Mouse (Mus musculus): Measurements from ENCODE around the gene Duox2. TPM values are rescaled to one million over a fixed set of nuclear protein-coding genes. Genes with fewer than 3 reads are reported as not detected.
A peak's percentile ranks its signal among the peaks of the same experiment; 100 is the strongest.

Duox2 gene
- polyA plus RNA-seq, 1 experiment from 2014 or later = not detected

DNA sequence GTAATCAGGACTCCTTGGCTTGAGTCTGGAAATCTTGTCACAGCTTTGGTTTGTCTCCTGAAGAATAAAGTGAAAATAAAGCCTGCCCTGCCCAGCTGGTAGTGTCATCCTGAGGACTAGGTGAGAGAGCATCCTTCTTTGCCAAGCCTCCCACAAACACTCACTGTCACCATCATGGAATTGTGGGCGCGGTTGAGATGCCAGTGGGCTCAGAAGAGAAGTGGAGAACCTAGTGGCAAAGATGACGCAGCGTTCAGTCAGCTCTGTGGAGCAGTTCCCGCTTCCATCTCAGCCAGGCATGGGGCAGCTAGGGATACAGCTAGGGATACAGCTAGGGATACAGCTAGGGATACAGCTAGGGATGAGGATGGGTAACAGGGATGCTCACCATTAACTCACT is 42.3 kb downstream of the Duox2 start:
- no peak overlapping the region for H3K27ac ChIP-seq
- no peaks in the 10 kb centered on the region; the same call in 1 of the 2 replicates for H3K36me3 ChIP-seq (replicated peaks)
- no peaks in the 10 kb centered on the region for H3K9me3 ChIP-seq
- no peak overlapping the region for H3K4me2 ChIP-seq
- H3K9ac ChIP-seq = no peak overlapping the region
- no peak overlapping the region for H3K4me3 ChIP-seq (replicated peaks)
- H3K4me1 ChIP-seq = no peaks in the 10 kb centered on the region
- no peak for ATAC-seq (ENCODE audit: low FRiP score)
- WGBS = 94% methylated on average over 5 of the region's 5 CpGs
- H3K27me3 ChIP-seq = no peaks in the 10 kb centered on the region

- Histone ChIP-seq H3K27ac (no peak overlapping the region), H3K9me3 (no peaks in the 10 kb centered on the region), H3K27me3 (no peaks in the 10 kb centered on the region), H3K9ac (no peak overlapping the region), H3K4me1 (no peaks in the 10 kb centered on the region), H3K36me3 (replicated peaks) (no peaks in the 10 kb centered on the region; the same call in 1 of the 2 replicates), H3K4me2 (no peak overlapping the region), H3K4me3 (replicated peaks) (no peak overlapping the region)
- WGBS = 91% methylated on average over 10 of the region's 10 CpGs
- no peak for ATAC-seq (ENCODE audit: low FRiP score)
These were observed 50.5 kb downstream of the Duox2 start for GRCm38 (mm10) chr2:122247786-122248185.

DNA sequence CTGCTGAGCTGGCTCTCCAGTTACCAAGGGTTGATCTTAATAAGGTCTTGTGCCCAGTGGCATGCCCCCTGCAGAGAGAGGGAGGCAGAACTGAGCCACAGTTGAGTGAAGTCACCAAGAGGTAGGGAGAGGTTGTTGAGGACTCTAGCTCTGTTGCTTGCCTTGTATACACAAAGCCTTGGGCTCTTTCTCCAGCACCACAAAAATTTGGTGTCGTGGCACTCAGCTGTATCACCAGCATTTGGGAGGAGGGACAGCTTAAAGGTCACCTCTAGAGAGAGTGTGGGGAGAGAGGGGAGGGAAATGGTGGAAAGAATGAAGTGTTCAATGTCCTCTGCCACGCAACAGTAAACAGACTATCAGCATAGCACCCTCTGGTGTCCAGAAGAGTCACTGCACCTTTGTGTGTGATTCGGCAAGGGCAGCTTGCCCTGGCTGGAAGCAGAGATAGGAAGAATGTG is 54.5 kb downstream of the Duox2 start:
- 6% methylated on average over 3 of the region's 3 CpGs for WGBS

GRCm38 (mm10) chr2:122241935-122242334 is 56.3 kb downstream of the Duox2 start:
- WGBS = 74% methylated on average over 6 of the region's 6 CpGs
- Histone ChIP-seq H3K9me3 (no peaks in the 10 kb centered on the region), H3K4me2 (no peak overlapping the region), H3K27me3 (no peaks in the 10 kb centered on the region), H3K36me3 (replicated peaks) (no peaks in the 10 kb centered on the region), H3K9ac (no peak overlapping the region), H3K4me3 (replicated peaks) (no peak overlapping the region), H3K4me1 (no peaks in the 10 kb centered on the region), H3K27ac (no peak overlapping the region)
- no peak for ATAC-seq (ENCODE audit: low FRiP score)

More for the DNA sequence above, 54.5 kb downstream of the Duox2 start:
- Histone ChIP-seq H3K4me1 (no peaks in the 10 kb centered on the region), H3K36me3 (replicated peaks) (no peaks in the 10 kb centered on the region; the same call in 1 of the 2 replicates), H3K9ac (no peak overlapping the region), H3K4me3 (replicated peaks) (no peak overlapping the region), H3K27me3 (no peaks in the 10 kb centered on the region), H3K4me2 (no peak overlapping the region), H3K27ac (no peak overlapping the region), H3K9me3 (no peaks in the 10 kb centered on the region)
- peak; percentile 49; the same call in 1 of the 2 replicates for ATAC-seq (ENCODE audit: low FRiP score)

- no peaks in the 10 kb centered on the region for H3K9me3 ChIP-seq
- 89% methylated on average over 4 of the region's 4 CpGs for WGBS
- H3K4me2 ChIP-seq = no peak overlapping the region
- no peaks in the 10 kb centered on the region for H3K27me3 ChIP-seq
- ATAC-seq (ENCODE audit: low FRiP score) = no peak
- no peak overlapping the region for H3K27ac ChIP-seq
- H3K9ac ChIP-seq = no peak overlapping the region
- H3K4me3 ChIP-seq (replicated peaks) = no peak overlapping the region
- H3K4me1 ChIP-seq = no peaks in the 10 kb centered on the region
- no peaks in the 10 kb centered on the region for H3K36me3 ChIP-seq (replicated peaks)
These were observed 57.0 kb downstream of the Duox2 start for GRCm38 (mm10) chr2:122241226-122241625.

DNA sequence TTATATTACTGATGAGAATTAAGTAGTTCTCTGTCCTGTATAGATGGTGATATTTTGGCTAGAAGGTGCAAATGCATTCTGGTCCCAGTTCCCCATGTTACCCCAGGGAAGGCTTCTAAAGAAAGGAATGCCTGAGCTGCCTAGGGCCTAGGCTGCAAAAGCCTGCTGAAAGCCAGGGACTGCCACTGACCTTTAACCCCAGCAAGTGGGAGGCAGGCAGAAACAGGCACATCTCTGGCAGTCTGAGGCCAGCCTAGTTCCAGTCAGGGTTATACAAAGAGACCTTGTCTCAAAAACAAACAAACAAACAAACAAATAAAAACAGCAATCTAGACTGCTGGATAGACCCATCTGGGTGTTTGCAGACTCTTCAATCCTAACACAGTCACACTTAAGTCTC is 57.5 kb downstream of the Duox2 start:
- H3K9me3 ChIP-seq = no peaks in the 10 kb centered on the region
- no peak overlapping the region for H3K9ac ChIP-seq
- H3K4me2 ChIP-seq = no peak overlapping the region
- no peaks in the 10 kb centered on the region for H3K36me3 ChIP-seq (replicated peaks)
- H3K27ac ChIP-seq = no peak overlapping the region
- 0 out of 2 replicates have a peak, but pooled peaks cover under 1% of the 10 kb centered on the region for H3K27me3 ChIP-seq
- no peak for ATAC-seq (ENCODE audit: low FRiP score)
- H3K4me3 ChIP-seq (replicated peaks) = no peak overlapping the region
- H3K4me1 ChIP-seq = no peaks in the 10 kb centered on the region

- Histone ChIP-seq H3K9me3 (no peaks in the 10 kb centered on the region), H3K4me3 (replicated peaks) (no peak overlapping the region), H3K36me3 (replicated peaks) (no peaks in the 10 kb centered on the region), H3K4me2 (no peak overlapping the region), H3K9ac (no peak overlapping the region), H3K27me3 (0 out of 2 replicates have a peak, but pooled peaks cover 4% of the 10 kb centered on the region), H3K4me1 (peaks cover 9% of the 10 kb centered on the region; the same call in 1 of the 2 replicates), H3K27ac (no peak overlapping the region)
- WGBS = 92% methylated on average over 2 of the region's 2 CpGs
- no peak for ATAC-seq (ENCODE audit: low FRiP score)
These were observed 60.3 kb downstream of the Duox2 start for GRCm38 (mm10) chr2:122237891-122238470.

GRCm38 (mm10) chr2:122236321-122236720 is 61.9 kb downstream of the Duox2 start:
- Histone ChIP-seq H3K4me1 (peaks cover 9% of the 10 kb centered on the region; the same call in 1 of the 2 replicates), H3K4me3 (replicated peaks) (no peak overlapping the region), H3K9ac (no peak overlapping the region), H3K36me3 (replicated peaks) (no peaks in the 10 kb centered on the region), H3K27me3 (0 out of 2 replicates have a peak, but pooled peaks cover 4% of the 10 kb centered on the region), H3K9me3 (no peaks in the 10 kb centered on the region), H3K4me2 (no peak overlapping the region), H3K27ac (no peak overlapping the region)
- ATAC-seq (ENCODE audit: low FRiP score) = no peak

GRCm38 (mm10) chr2:122235425-122235824 is 62.8 kb downstream of the Duox2 start:
- peak overlapping the region; percentile 55 for H3K4me3 ChIP-seq (replicated peaks)
- WGBS = 82% methylated on average over 2 of the region's 2 CpGs
- H3K4me1 ChIP-seq = peaks cover 9% of the 10 kb centered on the region; the same call in 1 of the 2 replicates
- no peaks in the 10 kb centered on the region for H3K9me3 ChIP-seq
- H3K9ac ChIP-seq = no peak overlapping the region; the same call in 1 of the 2 replicates
- H3K27me3 ChIP-seq = 0 out of 2 replicates have a peak, but pooled peaks cover 4% of the 10 kb centered on the region
- H3K36me3 ChIP-seq (replicated peaks) = no peaks in the 10 kb centered on the region
- H3K27ac ChIP-seq = no peak overlapping the region
- H3K4me2 ChIP-seq = peak overlapping the region; percentile 84
- no peak for ATAC-seq (ENCODE audit: low FRiP score)

DNA sequence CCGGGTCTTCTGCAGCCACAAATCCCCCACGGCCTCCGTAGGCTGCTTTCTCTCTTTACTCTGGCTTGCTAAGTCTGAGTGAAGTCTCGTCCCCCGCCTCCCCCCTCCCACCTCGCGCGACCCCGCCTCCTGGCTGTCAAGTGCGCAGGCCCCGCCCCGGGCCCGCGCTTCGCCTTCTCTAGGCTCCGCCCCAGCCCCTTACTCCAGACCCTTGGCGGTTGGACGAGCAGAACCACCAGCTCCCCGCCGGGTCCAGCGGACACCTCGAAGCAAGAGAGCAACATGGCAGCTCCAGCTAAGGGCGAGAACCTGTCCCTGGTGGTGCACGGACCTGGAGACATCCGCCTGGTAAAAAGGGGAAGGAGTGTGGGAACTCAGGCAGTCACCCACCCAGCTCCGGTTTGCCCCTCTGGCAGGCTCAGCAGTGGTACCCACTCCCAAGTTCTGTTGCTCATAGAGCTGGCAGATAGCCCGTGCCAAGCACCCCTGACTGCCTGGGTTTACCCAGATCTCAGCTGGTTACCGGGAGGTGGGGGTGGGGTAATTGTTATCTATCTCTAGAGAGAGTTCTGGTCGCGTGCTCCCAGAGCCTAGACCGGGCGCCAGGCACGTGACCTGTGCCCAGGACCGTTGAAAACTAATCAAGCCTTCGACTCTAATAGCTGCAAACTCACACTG is 63.5 kb downstream of the Duox2 start, which contains the start of gene Sord:
Gene Sord, plus strand, starts transcription at position 139 of the 678 bp plus-strand sequence.
- Histone ChIP-seq H3K9me3 (no peaks in the 10 kb centered on the region), H3K4me2 (peak within 1 kb of the TSS; percentile 84), H3K9ac (peak within 1 kb of the TSS; percentile 56), H3K36me3 (replicated peaks) (no peaks in the 10 kb centered on the region), H3K4me1 (peaks cover 9% of the 10 kb centered on the region; the same call in 1 of the 2 replicates), H3K4me3 (replicated peaks) (peak within 1 kb of the TSS; percentile 55), H3K27ac (peak within 1 kb of the TSS; percentile 81), H3K27me3 (0 out of 2 replicates have a peak, but pooled peaks cover 4% of the 10 kb centered on the region)
- ATAC-seq (ENCODE audit: low FRiP score) = peak; percentile 96
- WGBS = under 1% methylated on average over 35 of the region's 35 CpGs

GRCm38 (mm10) chr2:122233759-122234557 is 64.3 kb downstream of the Duox2 start:
- H3K9me3 ChIP-seq = no peaks in the 10 kb centered on the region
- peak; percentile 57 for ATAC-seq (ENCODE audit: low FRiP score)
- WGBS = 3% methylated on average over 26 of the region's 26 CpGs
- H3K4me1 ChIP-seq = peaks cover 9% of the 10 kb centered on the region; the same call in 1 of the 2 replicates
- H3K27ac ChIP-seq = peak overlapping the region; percentile 81
- peak overlapping the region; percentile 56 for H3K9ac ChIP-seq
- H3K36me3 ChIP-seq (replicated peaks) = no peaks in the 10 kb centered on the region
- H3K4me3 ChIP-seq (replicated peaks) = peak overlapping the region; percentile 55
- 0 out of 2 replicates have a peak, but pooled peaks cover 4% of the 10 kb centered on the region for H3K27me3 ChIP-seq
- H3K4me2 ChIP-seq = peak overlapping the region; percentile 84

- WGBS = 64% methylated on average over 5 of the region's 5 CpGs
- H3K27ac ChIP-seq = no peak overlapping the region
- H3K27me3 ChIP-seq = 0 out of 2 replicates have a peak, but pooled peaks cover 4% of the 10 kb centered on the region
- H3K4me1 ChIP-seq = peaks cover 9% of the 10 kb centered on the region; the same call in 1 of the 2 replicates
- no peaks in the 10 kb centered on the region for H3K36me3 ChIP-seq (replicated peaks)
- H3K4me3 ChIP-seq (replicated peaks) = no peak overlapping the region
- H3K9ac ChIP-seq = no peak overlapping the region
- peak; percentile 4; the same call in 1 of the 2 replicates for ATAC-seq (ENCODE audit: low FRiP score)
- no peaks in the 10 kb centered on the region for H3K9me3 ChIP-seq
- no peak overlapping the region for H3K4me2 ChIP-seq
These were observed 64.9 kb downstream of the Duox2 start for GRCm38 (mm10) chr2:122233341-122233740.

Measured in forebrain, embryonic 12.5 days (tissue).